7 mouse cellular contexts compared by ENCODE assay signal in the genomic region with DNA sequence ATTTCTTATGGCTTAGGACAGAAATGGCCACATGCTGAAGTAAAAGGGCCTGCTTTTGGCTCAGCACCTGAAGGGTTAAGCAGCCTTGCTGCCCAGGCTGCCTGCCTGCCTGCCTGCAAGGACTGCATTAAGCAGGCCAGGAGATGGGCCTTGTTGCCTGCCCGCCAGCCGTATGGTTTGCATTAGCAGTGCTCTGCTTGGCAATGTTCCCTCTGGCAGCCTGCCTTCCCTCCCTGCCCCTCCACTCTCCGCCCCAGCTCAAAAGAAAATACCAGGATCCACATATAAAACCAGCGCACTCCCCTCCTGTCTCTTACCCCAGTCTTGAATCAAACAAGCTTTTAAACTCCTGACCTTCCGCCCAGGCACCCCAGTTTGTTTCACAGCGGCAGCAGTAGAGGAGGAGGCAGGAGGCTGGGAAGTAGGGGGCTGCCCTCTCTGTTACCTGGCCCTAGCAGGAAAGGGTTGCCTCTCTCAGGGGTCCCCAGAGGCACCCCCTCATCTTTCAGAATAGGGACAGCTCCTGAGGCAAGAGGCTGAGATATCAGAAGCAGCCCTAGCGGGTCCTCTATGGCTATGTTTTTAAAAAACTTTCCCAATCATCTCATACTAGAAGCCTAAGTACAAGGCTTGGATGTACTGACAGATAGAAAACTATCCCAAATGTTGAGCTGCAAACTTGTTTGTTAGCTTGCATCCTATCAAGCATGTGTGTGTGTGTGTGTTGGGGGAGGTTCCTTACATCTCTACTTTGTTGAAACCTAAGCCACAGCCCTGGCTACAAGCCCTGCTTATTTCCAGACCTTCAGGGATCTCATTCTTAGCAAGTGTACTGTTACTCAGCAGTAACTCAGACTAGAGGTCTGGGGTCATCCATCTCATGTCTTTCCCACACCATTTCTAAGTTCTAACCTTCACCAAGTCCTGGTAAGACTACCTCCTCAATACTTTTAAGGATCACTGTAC.
DNase-seq lines count a peak whose midpoint lies in the region; ATAC-seq and TF ChIP-seq lines count a peak whose summit lies in the region.

No protein-coding gene starts in this region.

- H3K4me2 ChIP-seq in forebrain, embryonic 13.5 days: peak overlapping the region; percentile 45
- H3K4me2 ChIP-seq in heart, embryonic 14.5 days (ENCODE audit: low read length): peak overlapping the region; percentile 27
- no peak overlapping the region for H3K4me2 ChIP-seq in kidney, embryonic 16.5 days (replicated peaks; ENCODE audit: low read depth, low read length)
- peak overlapping the region; percentile 44 for H3K4me2 ChIP-seq in limb, embryonic 12.5 days
- no peak overlapping the region for H3K4me2 ChIP-seq in midbrain, postnatal 0 days (ENCODE audit: low read depth, low read length, poor library complexity, severe bottlenecking)

- ATAC-seq in forebrain, embryonic 13.5 days: peak; percentile 98
- ATAC-seq in heart, embryonic 14.5 days (ENCODE audit: insufficient number of reproducible peaks, insufficient read depth, low FRiP score, low read depth): peak; percentile 71
- peak; percentile 81; the same call in 1 of the 2 replicates for ATAC-seq in kidney, embryonic 16.5 days (ENCODE audit: low FRiP score, low TSS enrichment)
- peak; percentile 90 for ATAC-seq in limb, embryonic 12.5 days (ENCODE audit: insufficient number of reproducible peaks, insufficient read depth, low FRiP score, low TSS enrichment, low read depth)
- no peak; the same call in 1 of the 2 replicates for ATAC-seq in midbrain, postnatal 0 days (ENCODE audit: low FRiP score)

- no peaks in the 10 kb centered on the region for H3K27me3 ChIP-seq in forebrain, embryonic 13.5 days
- no peaks in the 10 kb centered on the region for H3K27me3 ChIP-seq in heart, embryonic 14.5 days (ENCODE audit: control insufficient read depth, insufficient read depth, low read length)
- H3K27me3 ChIP-seq in kidney, embryonic 16.5 days (ENCODE audit: insufficient read depth, low read length): no peaks in the 10 kb centered on the region
- no peaks in the 10 kb centered on the region for H3K27me3 ChIP-seq in limb, embryonic 12.5 days
- H3K27me3 ChIP-seq in midbrain, postnatal 0 days (ENCODE audit: insufficient read depth, low read length): no peaks in the 10 kb centered on the region

- TF ChIP-seq CTCF in midbrain, postnatal 0 days (IDR thresholded peaks at IDR 0.05): no peak

- DNase-seq in cerebellum, adult 18-20 months: peak; percentile 69 to 71
- peak; percentile 91 for DNase-seq in midbrain, postnatal 0 days (ENCODE audit: low spot score)
- peak; percentile 54 for DNase-seq in testis, postnatal 14 days (ENCODE audit: low spot score)

- peaks cover 44% of the 10 kb centered on the region for H3K4me1 ChIP-seq in forebrain, embryonic 13.5 days
- H3K4me1 ChIP-seq in heart, embryonic 14.5 days (ENCODE audit: control insufficient read depth in 2 of 2, insufficient read depth in 2 of 2, low read length in 2 of 2): peaks cover 27 to 44% of the 10 kb centered on the region in 2 experiments
- H3K4me1 ChIP-seq in kidney, embryonic 16.5 days (ENCODE audit: insufficient read depth, low read length): peaks cover 13% of the 10 kb centered on the region
- peaks cover 65% of the 10 kb centered on the region for H3K4me1 ChIP-seq in limb, embryonic 12.5 days (replicated peaks)
- H3K4me1 ChIP-seq in midbrain, postnatal 0 days (ENCODE audit: insufficient read depth, low read length): peaks cover 4% of the 10 kb centered on the region

- 23% methylated on average over 7 of the region's 7 CpGs for WGBS in forebrain, embryonic 13.5 days
- WGBS in heart, embryonic 14.5 days: 16% methylated on average over 7 of the region's 7 CpGs
- 30% methylated on average over 7 of the region's 7 CpGs for WGBS in kidney, embryonic 16.5 days
- WGBS in limb, embryonic 12.5 days: 19% methylated on average over 7 of the region's 7 CpGs
- 38% methylated on average over 7 of the region's 7 CpGs for WGBS in midbrain, postnatal 0 days

- H3K36me3 ChIP-seq in forebrain, embryonic 13.5 days (ENCODE audit: poor library complexity, severe bottlenecking): peaks cover 17% of the 10 kb centered on the region; the same call in 1 of the 2 replicates
- no peaks in the 10 kb centered on the region for H3K36me3 ChIP-seq in heart, embryonic 14.5 days (ENCODE audit: control insufficient read depth, insufficient read depth, low read length)
- H3K36me3 ChIP-seq in kidney, embryonic 16.5 days (ENCODE audit: insufficient read depth, low read length): no peaks in the 10 kb centered on the region
- peaks cover 4% of the 10 kb centered on the region; the same call in 1 of the 2 replicates for H3K36me3 ChIP-seq in limb, embryonic 12.5 days
- no peaks in the 10 kb centered on the region; the same call in 1 of the 2 replicates for H3K36me3 ChIP-seq in midbrain, postnatal 0 days (ENCODE audit: insufficient read depth, low read length)

- H3K27ac ChIP-seq in forebrain, embryonic 13.5 days: peak overlapping the region; percentile 81
- peak overlapping the region; percentile 67 to 78 for H3K27ac ChIP-seq in heart, embryonic 14.5 days (replicated peaks in 1 of 2; ENCODE audit: control insufficient read depth in 1 of 2, insufficient read depth in 1 of 2, low read depth in 2 of 2, low read length in 2 of 2)
- peak overlapping the region; percentile 79 for H3K27ac ChIP-seq in kidney, embryonic 16.5 days (ENCODE audit: low read length)
- peak overlapping the region; percentile 94 for H3K27ac ChIP-seq in limb, embryonic 12.5 days
- H3K27ac ChIP-seq in midbrain, postnatal 0 days (ENCODE audit: low read depth, low read length): no peak overlapping the region

- H3K9me3 ChIP-seq in forebrain, embryonic 13.5 days (replicated peaks): no peaks in the 10 kb centered on the region
- H3K9me3 ChIP-seq in heart, embryonic 14.5 days (ENCODE audit: control insufficient read depth, low read length): no peaks in the 10 kb centered on the region
- H3K9me3 ChIP-seq in kidney, embryonic 16.5 days (ENCODE audit: low read length): no peaks in the 10 kb centered on the region
- no peaks in the 10 kb centered on the region for H3K9me3 ChIP-seq in limb, embryonic 12.5 days
- no peaks in the 10 kb centered on the region for H3K9me3 ChIP-seq in midbrain, postnatal 0 days (ENCODE audit: low read length)

- H3K9ac ChIP-seq in forebrain, embryonic 13.5 days: peak overlapping the region; percentile 43; the same call in 1 of the 2 replicates
- H3K9ac ChIP-seq in heart, embryonic 14.5 days (ENCODE audit: low read length): no peak overlapping the region
- H3K9ac ChIP-seq in kidney, embryonic 16.5 days (replicated peaks; ENCODE audit: low read length): peak overlapping the region; percentile 24
- H3K9ac ChIP-seq in limb, embryonic 12.5 days (replicated peaks): no peak overlapping the region; the same call in 1 of the 2 replicates
- H3K9ac ChIP-seq in midbrain, postnatal 0 days (replicated peaks; ENCODE audit: low read length, poor library complexity, severe bottlenecking): no peak overlapping the region; the same call in 1 of the 2 replicates

- no peak overlapping the region for H3K4me3 ChIP-seq in forebrain, embryonic 13.5 days
- H3K4me3 ChIP-seq in heart, embryonic 14.5 days (ENCODE audit: control insufficient read depth in 1 of 2, insufficient read depth in 1 of 2, low read depth in 1 of 2, low read length in 2 of 2): no peak overlapping the region
- no peak overlapping the region for H3K4me3 ChIP-seq in kidney, embryonic 16.5 days (ENCODE audit: low read length)
- no peak overlapping the region for H3K4me3 ChIP-seq in limb, embryonic 12.5 days (replicated peaks)
- no peak overlapping the region for H3K4me3 ChIP-seq in midbrain, postnatal 0 days (ENCODE audit: low read depth, low read length)

Comparison
In these comparisons a context has a peak if more than half of its experiments do, and no peak if none do; other contexts are left out.
1. H3K4me2 ChIP-seq: peak in forebrain, embryonic 13.5 days (single experiment), heart, embryonic 14.5 days (single experiment) and limb, embryonic 12.5 days (single experiment); none in kidney, embryonic 16.5 days (single experiment) and midbrain, postnatal 0 days (single experiment).
2. H3K9ac ChIP-seq: peak in forebrain, embryonic 13.5 days (single experiment) and kidney, embryonic 16.5 days (single experiment); none in heart, embryonic 14.5 days (single experiment), limb, embryonic 12.5 days (single experiment) and midbrain, postnatal 0 days (single experiment).
3. Peak in every context shown above with its lines, with median percentiles within 50 percentile points of each other: DNase-seq.